Mouse (Mus musculus): ENCODE results near the gene Tlr9.

- TF ChIP-seq CTCF (IDR thresholded peaks at IDR 0.05; ENCODE audit: borderline replicate concordance, control insufficient read depth, extremely low read depth, insufficient read depth, low read length, poor library complexity) (no peak), POLR2A (IDR thresholded peaks at IDR 0.05; ENCODE audit: control insufficient read depth, extremely low read depth, insufficient read depth, low read length, poor library complexity) (no peak)
Measured at GRCm38 (mm10) chr9:106220894-106221523, 1.4 kb upstream of the Tlr9 start.
